Mouse (Mus musculus) embryonic facial prominence, embryonic 10.5 days (tissue): Measurements from ENCODE around the gene Phtf1. TPM values are rescaled to one million over a fixed set of nuclear protein-coding genes. Genes with fewer than 3 reads are reported as not detected.

Experiments used
- DNase-seq: peaks from one replicate; pipeline ENCODE4 v3.0.0-alpha.2; 2017; ENCODE audit warnings: low spot score
- H3K27ac ChIP-seq: fragments of 300-500 bp; sonication (generic); replicated peaks from 2 replicates; pipeline ENCODE4 v1.5.1; 2016; ENCODE audit warnings: mild to moderate bottlenecking
- H3K27me3 ChIP-seq: fragments of 300-500 bp; sonication (generic); replicated peaks from 2 replicates; pipeline ENCODE4 v1.6.1; 2016; ENCODE audit warnings: low read depth, mild to moderate bottlenecking; ENCODE audit not compliant: poor library complexity, severe bottlenecking
- H3K36me3 ChIP-seq: fragments of 300-500 bp; sonication (generic); replicated peaks from 2 replicates; pipeline ENCODE4 v1.6.1; 2016; ENCODE audit warnings: mild to moderate bottlenecking, moderate library complexity
- H3K4me1 ChIP-seq: fragments of 300-500 bp; sonication (generic); 2 replicates; pipeline ENCODE4 v1.6.1; 2016
- H3K4me3 ChIP-seq: fragments of 300-500 bp; sonication (generic); 2 replicates; pipeline ENCODE4 v1.5.1; 2016; ENCODE audit warnings: mild to moderate bottlenecking, moderate library complexity
- H3K9me3 ChIP-seq: fragments of 300-500 bp; sonication (generic); 2 replicates; pipeline ENCODE4 v1.6.1; 2016; ENCODE audit warnings: mild to moderate bottlenecking
- WGBS: fragments of 180-500 bp; shearing (Covaris S2); methylation state at CpG from one replicate; pipeline ENCODE4 v1.1.7; 2016; 5-methylcytosine and 5-hydroxymethylcytosine counted together
- polyA plus RNA-seq: library from polyadenylated mRNA; unstranded; fragments of >200 nt; fragmentation: Nextera tagmentation; extraction: Ambion mirVana; gene quantifications from 2 replicates; pipeline ENCODE4 v1.2.1, GENCODE M21; 2016

The Phtf1 gene
- polyA plus RNA-seq, 1 experiment from 2014 or later: 31.4 TPM

GRCm38 (mm10) chr3:104032747-104033146 lies 64.8 kb downstream of the Phtf1 start:
- H3K27me3 ChIP-seq: no peaks in the 10 kb centered on the region
- no peaks in the 10 kb centered on the region for H3K4me1 ChIP-seq
- no peak for DNase-seq
- no peak overlapping the region for H3K4me3 ChIP-seq
- H3K9me3 ChIP-seq: no peaks in the 10 kb centered on the region
- 90% methylated on average over 1 of the region's 1 CpGs for WGBS
- no peak overlapping the region for H3K27ac ChIP-seq
- H3K36me3 ChIP-seq: no peaks in the 10 kb centered on the region; the same call in 1 of the 2 replicates

GRCm38 (mm10) chr3:104059001-104059622 lies 91.2 kb downstream of the Phtf1 start:
- peaks cover 11% of the 10 kb centered on the region for H3K4me1 ChIP-seq
- no peaks in the 10 kb centered on the region for H3K27me3 ChIP-seq
- H3K27ac ChIP-seq: no peak overlapping the region
- H3K4me3 ChIP-seq: no peak overlapping the region
- H3K9me3 ChIP-seq: no peaks in the 10 kb centered on the region
- WGBS: 60% methylated on average over 6 of the region's 6 CpGs
- H3K36me3 ChIP-seq: no peaks in the 10 kb centered on the region
- DNase-seq: peak; percentile 12

- Histone ChIP-seq H3K36me3 (no peaks in the 10 kb centered on the region), H3K4me1 (no peaks in the 10 kb centered on the region), H3K27me3 (no peaks in the 10 kb centered on the region), H3K27ac (no peak overlapping the region), H3K4me3 (no peak overlapping the region), H3K9me3 (no peaks in the 10 kb centered on the region)
- no peak for DNase-seq
Observed at GRCm38 (mm10) chr3:104069395-104069794, 101.5 kb downstream of the Phtf1 start.

Other genes starting within 250 kb of the Phtf1 start
- 12.5 and 12.9 TPM in 2 replicates for gene Olfml3, start 230.1 kb upstream of the Phtf1 start, polyA plus RNA-seq
- not detected in 2 replicates for gene Gm10964, start 228.7 kb upstream of the Phtf1 start, polyA plus RNA-seq
- 9.9 TPM in 2 replicates for gene Hipk1, start 176.5 kb upstream of the Phtf1 start, polyA plus RNA-seq
- gene Dclre1b, start 158.7 kb upstream of the Phtf1 start, polyA plus RNA-seq: 36.4 and 41.5 TPM in 2 replicates
- 20.4 and 22.7 TPM in 2 replicates for gene Ap4b1, start 158.6 kb upstream of the Phtf1 start, polyA plus RNA-seq
- 0.16 TPM in 1 of 2 replicates, not detected in the other for gene Gm43064, start 158.5 kb upstream of the Phtf1 start, polyA plus RNA-seq
- 0.24 and 0.42 TPM in 2 replicates for gene Bcl2l15, start 135.5 kb upstream of the Phtf1 start, polyA plus RNA-seq
- gene Ptpn22, start 108.3 kb upstream of the Phtf1 start, polyA plus RNA-seq: 0.11 and 0.33 TPM in 2 replicates
- gene Rsbn1, start 54.0 kb upstream of the Phtf1 start, polyA plus RNA-seq: 14.4 TPM in 2 replicates